Mouse (Mus musculus) forebrain, embryonic 14.5 days (tissue): ENCODE measurements at regions not wholly inside any gene's neighbourhood (a gene's known extent, or its start where the extent isn't known, plus 50 kb on each side); places are given as distances from the start of the nearest gene placed in this dataset.

Experiments used
- ATAC-seq: fragments of 200-750 bp; cut with Nextera tagmentation; 2 replicates; pipeline ENCODE4 v1.8.0; 2017; ENCODE audit warnings: mild to moderate bottlenecking, moderate library complexity
- DNase-seq: peaks from one replicate; pipeline ENCODE4 v3.0.0-alpha.2; 2015; ENCODE audit warnings: low spot score
- H3K27ac ChIP-seq: fragments of 300-500 bp; sonication (generic); 2 replicates; pipeline ENCODE4 v1.5.1; 2014; ENCODE audit warnings: low read depth, mild to moderate bottlenecking, control low read depth, low read length, moderate library complexity
- H3K27me3 ChIP-seq: fragments of 300-500 bp; sonication (generic); replicated peaks from 2 replicates; pipeline ENCODE4 v1.6.1; 2014; ENCODE audit warnings: low read length, control low read depth, mixed read lengths; ENCODE audit not compliant: control insufficient read depth, insufficient read depth
- H3K36me3 ChIP-seq: fragments of 300-500 bp; sonication (generic); 2 replicates; pipeline ENCODE4 v1.6.1; 2014; ENCODE audit warnings: low read length, control low read depth; ENCODE audit not compliant: control insufficient read depth, insufficient read depth
- H3K4me1 ChIP-seq: fragments of 300-500 bp; sonication (generic); 2 replicates; pipeline ENCODE4 v1.6.1; 2014; ENCODE audit warnings: antibody characterized with exemption, low read length, control low read depth; ENCODE audit not compliant: control insufficient read depth, insufficient read depth
- H3K4me2 ChIP-seq: fragments of 300-500 bp; sonication (generic); 2 replicates; pipeline ENCODE4 v1.6.1; 2014; ENCODE audit warnings: mild to moderate bottlenecking, control low read depth, low read length
- H3K4me3 ChIP-seq: fragments of 300-500 bp; sonication (generic); 2 replicates; pipeline ENCODE4 v1.5.1; 2014; ENCODE audit warnings: low read depth, low read length, control low read depth
- H3K9ac ChIP-seq: fragments of 300-500 bp; sonication (generic); 2 replicates; pipeline ENCODE4 v1.6.1; 2014; ENCODE audit warnings: mild to moderate bottlenecking, low read length, control low read depth, moderate library complexity
- H3K9me3 ChIP-seq: fragments of 300-500 bp; sonication (generic); replicated peaks from 2 replicates; pipeline ENCODE4 v1.6.1; 2016; ENCODE audit warnings: low read length, control low read depth, mixed read lengths; ENCODE audit not compliant: control insufficient read depth
- WGBS: fragments of 180-500 bp; shearing (Covaris S2); extraction: QIAGEN DNeasy Blood & Tissue Kit; methylation state at CpG from one replicate; pipeline ENCODE4 v1.1.7; 2014; 5-methylcytosine and 5-hydroxymethylcytosine counted together

DNA sequence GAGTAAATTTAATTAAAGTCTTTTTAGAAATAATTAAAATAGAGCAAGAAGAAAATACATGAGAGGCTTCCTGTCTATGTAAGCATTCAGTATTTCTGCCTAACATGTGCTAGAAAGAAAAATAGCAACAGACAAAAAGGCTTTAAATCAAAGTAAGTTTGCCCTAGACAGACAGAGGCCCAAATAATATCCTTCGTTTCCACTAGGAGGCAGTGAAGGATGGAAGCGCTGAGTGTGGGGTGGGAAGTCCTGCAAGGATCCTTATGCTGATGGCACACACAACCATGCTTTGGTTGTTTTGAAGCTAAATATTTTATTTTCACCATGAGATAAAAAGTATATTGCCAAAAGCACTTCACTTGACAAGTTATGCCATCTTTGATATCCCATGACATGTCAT lies 527.1 kb upstream of the Hs3st1 start:
- WGBS = 45% methylated on average over 2 of the region's 2 CpGs
- DNase-seq (no peak), ATAC-seq (no peak)
- no peaks in the 10 kb centered on the region for H3K36me3 ChIP-seq
- H3K4me3 ChIP-seq = no peak overlapping the region
- no peak overlapping the region for H3K4me2 ChIP-seq
- no peak overlapping the region for H3K27ac ChIP-seq
- no peaks in the 10 kb centered on the region for H3K27me3 ChIP-seq
- H3K4me1 ChIP-seq = no peaks in the 10 kb centered on the region
- H3K9ac ChIP-seq = no peak overlapping the region
- H3K9me3 ChIP-seq = no peaks in the 10 kb centered on the region

DNA sequence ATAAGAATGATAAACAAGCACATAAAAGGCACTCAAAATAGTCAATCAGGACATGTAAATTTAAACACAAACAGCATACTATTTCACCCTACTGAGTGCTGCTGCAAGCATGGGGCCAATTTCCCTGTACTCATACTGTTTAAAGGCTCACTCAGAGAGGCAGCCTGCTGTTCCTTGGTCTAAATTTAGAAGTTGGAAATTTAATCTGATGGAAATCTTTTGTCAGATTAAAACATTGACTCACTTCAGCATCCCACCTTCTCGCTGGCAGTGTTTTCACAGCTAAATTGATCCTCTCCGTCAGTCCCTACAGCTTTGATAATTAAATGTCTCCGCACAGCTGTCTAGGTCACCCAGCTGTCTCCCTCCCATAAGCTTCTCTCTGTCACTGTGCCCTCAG lies 491.4 kb upstream of the Hs3st1 start:
- Histone ChIP-seq H3K27me3 (no peaks in the 10 kb centered on the region), H3K4me1 (no peaks in the 10 kb centered on the region), H3K9me3 (no peaks in the 10 kb centered on the region), H3K27ac (no peak overlapping the region), H3K4me2 (no peak overlapping the region), H3K4me3 (no peak overlapping the region), H3K9ac (no peak overlapping the region), H3K36me3 (no peaks in the 10 kb centered on the region)
- no peak for ATAC-seq
- WGBS = 63% methylated on average over 3 of the region's 3 CpGs
- no peak for DNase-seq
